Mouse (Mus musculus) limb, embryonic 10.5 days (tissue): ENCODE data around the gene Npas3. TPM values are rescaled to one million over a fixed set of nuclear protein-coding genes. Genes with fewer than 3 reads are reported as not detected.
"Not testable (repeated sequence)": the region's sequence is repeated elsewhere in the genome, so short reads cannot be mapped to it uniquely, and the experiment has no call there.

Source experiments
- DNase-seq: peaks from one replicate; pipeline ENCODE4 v3.0.0-alpha.2; 2017; ENCODE audit warnings: low spot score
- H3K27ac ChIP-seq: fragments of 300-500 bp; sonication (generic); 2 replicates; pipeline ENCODE4 v1.5.1; 2016; ENCODE audit warnings: mild to moderate bottlenecking
- H3K27me3 ChIP-seq: fragments of 300-500 bp; sonication (generic); 2 replicates; pipeline ENCODE4 v1.6.1; 2016; ENCODE audit warnings: low read depth, mild to moderate bottlenecking; ENCODE audit not compliant: poor library complexity, severe bottlenecking
- H3K36me3 ChIP-seq: fragments of 300-500 bp; sonication (generic); 2 replicates; pipeline ENCODE4 v1.6.1; 2016; ENCODE audit warnings: mild to moderate bottlenecking, moderate library complexity
- H3K4me1 ChIP-seq: fragments of 300-500 bp; sonication (generic); 2 replicates; pipeline ENCODE4 v1.6.1; 2016
- H3K4me3 ChIP-seq: fragments of 300-500 bp; sonication (generic); 2 replicates; pipeline ENCODE4 v1.5.1; 2016; ENCODE audit warnings: mild to moderate bottlenecking, moderate library complexity
- H3K9me3 ChIP-seq: fragments of 300-500 bp; sonication (generic); replicated peaks from 2 replicates; pipeline ENCODE4 v1.6.1; 2016; ENCODE audit warnings: mild to moderate bottlenecking
- WGBS: fragments of 180-500 bp; shearing (Covaris S2); methylation state at CpG from one replicate; pipeline ENCODE4 v1.1.7; 2016; 5-methylcytosine and 5-hydroxymethylcytosine counted together
- polyA plus RNA-seq: library from polyadenylated mRNA; unstranded; fragments of >200 nt; fragmentation: Nextera tagmentation; extraction: Ambion mirVana; gene quantifications from 2 replicates; pipeline ENCODE4 v1.2.1, GENCODE M21; 2016

Npas3 gene
- polyA plus RNA-seq, 1 experiment from 2014 or later: 0.91 TPM

GRCm38 (mm10) chr12:53253461-53254159 lies 5.1 kb downstream of the Npas3 start:
- under 1% methylated on average over 19 of the region's 32 CpGs for WGBS
- H3K27me3 ChIP-seq: peaks cover 52% of the 10 kb centered on the region

GRCm38 (mm10) chr12:53254160-53254480 lies 5.6 kb downstream of the Npas3 start:
- Histone ChIP-seq H3K4me1 (peaks cover 19% of the 10 kb centered on the region), H3K36me3 (no peaks in the 10 kb centered on the region), H3K9me3 (no peaks in the 10 kb centered on the region), H3K27ac (peak overlapping the region; percentile 98; the same call in 1 of the 2 replicates), H3K4me3 (peak overlapping the region; percentile 80), H3K27me3 (peaks cover 47% of the 10 kb centered on the region)
- WGBS: 2% methylated on average over 6 of the region's 6 CpGs
- DNase-seq: no peak

More at GRCm38 (mm10) chr12:53253461-53254159, 5.1 kb downstream of the Npas3 start:
- Histone ChIP-seq H3K4me1 (peaks cover 24% of the 10 kb centered on the region), H3K36me3 (no peaks in the 10 kb centered on the region), H3K4me3 (peak overlapping the region; percentile 80), H3K27ac (peak overlapping the region; percentile 98), H3K9me3 (no peaks in the 10 kb centered on the region)
- DNase-seq: peak; percentile 83

DNA sequence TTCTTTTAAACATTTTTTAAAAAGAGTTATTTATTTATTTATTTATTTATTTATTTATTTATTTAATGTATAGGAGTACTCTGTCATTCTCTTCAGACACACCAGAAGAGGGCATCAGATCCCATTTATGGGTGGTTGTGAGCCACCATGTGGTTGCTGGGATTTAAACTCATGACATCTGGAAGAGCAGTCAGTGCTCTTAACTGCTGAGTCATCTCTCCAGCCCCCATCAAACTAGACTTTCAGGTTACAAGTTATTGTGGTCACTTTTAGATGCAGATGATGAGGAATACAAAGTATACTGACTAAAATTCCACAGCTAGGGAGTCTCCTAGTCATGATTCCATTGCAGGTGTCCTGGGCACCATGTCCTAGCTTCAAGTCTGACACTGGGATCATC lies 26.0 kb downstream of the Npas3 start:
- H3K27ac ChIP-seq, DNase-seq: not testable (repeated sequence)

GRCm38 (mm10) chr12:53277393-53277792 lies 28.9 kb downstream of the Npas3 start:
- no peaks in the 10 kb centered on the region for H3K27me3 ChIP-seq
- peaks cover 2% of the 10 kb centered on the region; the same call in 1 of the 2 replicates for H3K4me1 ChIP-seq
- H3K9me3 ChIP-seq: no peaks in the 10 kb centered on the region
- H3K36me3 ChIP-seq: no peaks in the 10 kb centered on the region
- H3K27ac ChIP-seq: no peak overlapping the region
- WGBS: 81% methylated on average over 6 of the region's 6 CpGs
- DNase-seq: no peak
- H3K4me3 ChIP-seq: no peak overlapping the region

More for the DNA sequence above, 26.0 kb downstream of the Npas3 start:
- not testable (repeated sequence) for H3K27me3 ChIP-seq, H3K9me3 ChIP-seq, H3K36me3 ChIP-seq, H3K4me3 ChIP-seq, H3K4me1 ChIP-seq

GRCm38 (mm10) chr12:53290341-53290740 lies 41.9 kb downstream of the Npas3 start:
- Histone ChIP-seq H3K4me3 (no peak overlapping the region), H3K9me3 (no peaks in the 10 kb centered on the region), H3K4me1 (peaks cover 7% of the 10 kb centered on the region), H3K36me3 (no peaks in the 10 kb centered on the region), H3K27me3 (no peaks in the 10 kb centered on the region), H3K27ac (no peak overlapping the region)
- WGBS: 91% methylated on average over 4 of the region's 4 CpGs
- DNase-seq: no peak

GRCm38 (mm10) chr12:53290846-53291245 lies 42.4 kb downstream of the Npas3 start:
- no peak for DNase-seq
- 84% methylated on average over 10 of the region's 10 CpGs for WGBS
- no peaks in the 10 kb centered on the region for H3K9me3 ChIP-seq
- no peaks in the 10 kb centered on the region for H3K27me3 ChIP-seq
- H3K4me1 ChIP-seq: peaks cover 7% of the 10 kb centered on the region
- H3K27ac ChIP-seq: no peak overlapping the region
- H3K36me3 ChIP-seq: no peaks in the 10 kb centered on the region
- no peak overlapping the region for H3K4me3 ChIP-seq

GRCm38 (mm10) chr12:53292010-53292409 lies 43.5 kb downstream of the Npas3 start:
- DNase-seq: no peak
- Histone ChIP-seq H3K36me3 (no peaks in the 10 kb centered on the region), H3K4me3 (no peak overlapping the region), H3K9me3 (no peaks in the 10 kb centered on the region), H3K27me3 (no peaks in the 10 kb centered on the region), H3K27ac (no peak overlapping the region), H3K4me1 (peaks cover 7% of the 10 kb centered on the region)
- 87% methylated on average over 8 of the region's 8 CpGs for WGBS

GRCm38 (mm10) chr12:53292508-53293300 lies 44.2 kb downstream of the Npas3 start:
- H3K27me3 ChIP-seq: no peaks in the 10 kb centered on the region
- H3K27ac ChIP-seq: no peak overlapping the region; the same call in 1 of the 2 replicates
- H3K4me3 ChIP-seq: no peak overlapping the region
- H3K36me3 ChIP-seq: no peaks in the 10 kb centered on the region
- no peaks in the 10 kb centered on the region for H3K9me3 ChIP-seq
- peaks cover 7% of the 10 kb centered on the region for H3K4me1 ChIP-seq
- WGBS: 84% methylated on average over 17 of the region's 17 CpGs
- no peak for DNase-seq

- Histone ChIP-seq H3K27ac (no peak overlapping the region), H3K4me1 (peaks cover 9% of the 10 kb centered on the region), H3K36me3 (no peaks in the 10 kb centered on the region), H3K27me3 (no peaks in the 10 kb centered on the region), H3K9me3 (no peaks in the 10 kb centered on the region), H3K4me3 (no peak overlapping the region)
- WGBS: 92% methylated on average over 7 of the region's 7 CpGs
- no peak for DNase-seq
Observed at GRCm38 (mm10) chr12:53294011-53294410, 45.5 kb downstream of the Npas3 start.

DNA sequence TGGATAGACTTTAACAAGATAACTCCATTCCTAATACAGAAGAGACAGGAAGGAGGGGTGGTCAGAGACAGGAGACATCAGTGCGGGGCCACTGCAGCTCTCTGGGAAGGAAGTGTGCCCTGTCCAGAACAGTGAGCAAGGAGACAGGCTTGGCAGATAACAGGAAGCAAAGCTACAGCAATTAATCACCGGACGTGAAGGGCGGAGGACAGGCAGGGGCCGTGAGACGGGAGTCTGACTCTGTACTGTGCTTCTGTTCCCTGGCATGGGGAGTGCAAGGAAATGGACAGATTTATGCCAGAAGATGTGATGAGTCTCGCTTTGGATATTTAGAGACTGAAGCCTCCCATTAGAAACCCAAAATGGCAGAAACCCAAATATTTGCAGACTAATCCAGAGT lies 47.3 kb downstream of the Npas3 start:
- H3K4me1 ChIP-seq: peaks cover 16% of the 10 kb centered on the region
- no peak overlapping the region for H3K27ac ChIP-seq
- no peak for DNase-seq
- no peak overlapping the region for H3K4me3 ChIP-seq
- H3K27me3 ChIP-seq: no peaks in the 10 kb centered on the region
- 29% methylated on average over 7 of the region's 7 CpGs for WGBS
- H3K9me3 ChIP-seq: no peaks in the 10 kb centered on the region
- H3K36me3 ChIP-seq: no peaks in the 10 kb centered on the region

- H3K9me3 ChIP-seq: no peaks in the 10 kb centered on the region
- WGBS: 82% methylated on average over 16 of the region's 16 CpGs
- DNase-seq: no peak
- H3K27me3 ChIP-seq: no peaks in the 10 kb centered on the region
- H3K27ac ChIP-seq: no peak overlapping the region
- H3K4me3 ChIP-seq: no peak overlapping the region
- H3K36me3 ChIP-seq: no peaks in the 10 kb centered on the region
- peaks cover 9% of the 10 kb centered on the region for H3K4me1 ChIP-seq
Observed at GRCm38 (mm10) chr12:53297946-53298840, 49.7 kb downstream of the Npas3 start.

DNA sequence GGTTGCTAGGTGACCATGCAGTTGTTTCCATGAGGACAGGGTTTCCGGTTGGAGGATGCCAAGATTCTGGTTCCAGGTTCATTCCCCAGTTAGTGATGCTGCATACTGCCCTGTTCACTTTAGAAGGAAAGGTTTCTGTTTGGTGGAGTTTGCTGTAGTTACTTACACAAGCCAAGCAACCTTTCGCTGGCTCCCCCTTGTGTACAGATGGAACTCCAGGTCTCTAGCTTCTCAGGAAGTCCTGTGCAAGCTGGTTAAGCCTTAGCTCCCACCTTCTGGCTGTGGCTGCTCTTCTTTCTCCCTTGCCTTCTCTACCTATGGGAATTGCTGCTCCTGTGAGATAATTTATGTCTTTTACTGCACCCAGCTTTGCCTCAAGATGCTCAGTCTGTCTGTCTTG lies 52.5 kb downstream of the Npas3 start:
- H3K9me3 ChIP-seq: no peaks in the 10 kb centered on the region
- H3K4me1 ChIP-seq: peaks cover 9% of the 10 kb centered on the region
- no peak overlapping the region for H3K4me3 ChIP-seq
- no peak overlapping the region for H3K27ac ChIP-seq
- H3K36me3 ChIP-seq: no peaks in the 10 kb centered on the region
- no peaks in the 10 kb centered on the region for H3K27me3 ChIP-seq
- peak; percentile 41 for DNase-seq
- WGBS: 68% methylated on average over 2 of the region's 2 CpGs

DNA sequence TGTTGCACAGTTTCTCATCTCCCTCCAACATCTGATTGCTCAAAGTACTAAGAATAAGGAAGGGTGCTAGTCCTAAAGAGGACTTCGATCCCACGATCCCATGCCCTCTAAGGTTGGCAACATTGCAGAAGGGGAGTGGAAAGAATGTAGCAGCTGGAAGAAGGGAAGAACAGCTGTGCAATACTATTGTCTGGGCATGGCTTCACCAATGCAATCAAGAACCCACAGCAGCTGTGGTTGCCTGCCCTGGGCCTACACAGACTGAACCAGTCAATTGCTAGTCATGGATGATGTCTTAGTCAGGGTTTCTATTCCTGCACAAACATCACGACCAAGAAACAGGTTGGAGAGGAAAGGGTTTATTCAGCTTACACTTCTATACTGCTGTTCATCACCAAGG lies 53.7 kb downstream of the Npas3 start:
- H3K9me3 ChIP-seq: no peaks in the 10 kb centered on the region
- no peak for DNase-seq
- H3K36me3 ChIP-seq: no peaks in the 10 kb centered on the region
- no peak overlapping the region for H3K4me3 ChIP-seq
- H3K27ac ChIP-seq: no peak overlapping the region
- 86% methylated on average over 3 of the region's 3 CpGs for whole genome bisulfite sequencing
- H3K27me3 ChIP-seq: no peaks in the 10 kb centered on the region
- peaks cover 9% of the 10 kb centered on the region for H3K4me1 ChIP-seq
